Mouse (Mus musculus) inflammation-experienced regulatory T-cells, adult 6 months (primary cell): ENCODE measurements around the gene Spdye4c. TPM values are rescaled to one million over a fixed set of nuclear protein-coding genes. Genes with fewer than 3 reads are reported as not detected.

Experiments
- ATAC-seq: one replicate; pipeline ENCODE4 v1.8.0; 2017
- polyA plus RNA-seq, 3 experiments: library from polyadenylated mRNA; unstranded; fragments of 100-300 nt; shearing (Covaris generic); gene quantifications; one replicate each; pipeline ENCODE4 v1.2.1; 2017

The Spdye4c gene
- polyA plus RNA-seq, 3 experiments from 2014 or later, result not detected

DNA sequence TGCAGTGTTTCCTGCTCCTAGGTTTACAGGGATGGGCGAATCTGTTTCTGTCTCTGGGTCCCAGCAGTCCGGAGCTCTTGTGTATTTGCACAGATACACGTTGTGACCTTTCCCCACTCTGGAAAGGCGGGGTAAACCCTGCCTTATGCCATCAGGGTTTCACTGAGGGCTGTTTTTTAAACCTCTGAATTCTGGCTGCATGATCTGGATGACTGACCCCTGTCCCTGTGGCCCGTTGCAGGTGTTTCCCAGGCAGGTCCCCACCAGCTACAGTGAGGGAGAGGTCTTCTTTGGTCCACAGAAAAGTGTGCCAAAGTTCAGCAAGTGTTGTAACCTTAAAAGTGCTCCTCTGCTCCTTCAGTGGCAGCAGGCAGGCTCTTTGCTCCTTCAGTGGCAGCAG lies 18.3 kb downstream of the Spdye4c start:
- no peak for ATAC-seq

DNA sequence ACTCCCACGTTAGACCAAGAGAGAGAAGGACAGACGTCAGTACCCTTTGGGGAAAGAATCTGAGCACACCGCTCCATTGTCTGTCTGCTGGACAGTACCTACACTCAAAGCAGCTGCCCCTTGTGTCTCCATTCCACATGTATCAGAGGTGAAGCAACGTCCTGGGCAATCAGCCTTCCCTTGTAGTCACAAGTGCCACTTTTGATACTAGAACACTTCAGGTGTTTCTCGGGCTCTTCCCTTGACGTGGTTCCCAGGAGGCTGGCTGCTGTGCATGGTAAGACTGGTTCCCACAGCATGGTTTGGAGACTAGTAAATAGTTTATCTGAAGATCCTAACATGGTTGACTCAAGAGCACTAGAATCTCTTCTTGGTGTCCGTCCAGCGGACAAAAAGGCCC lies 20.2 kb downstream of the Spdye4c start:
- no peak for ATAC-seq

DNA sequence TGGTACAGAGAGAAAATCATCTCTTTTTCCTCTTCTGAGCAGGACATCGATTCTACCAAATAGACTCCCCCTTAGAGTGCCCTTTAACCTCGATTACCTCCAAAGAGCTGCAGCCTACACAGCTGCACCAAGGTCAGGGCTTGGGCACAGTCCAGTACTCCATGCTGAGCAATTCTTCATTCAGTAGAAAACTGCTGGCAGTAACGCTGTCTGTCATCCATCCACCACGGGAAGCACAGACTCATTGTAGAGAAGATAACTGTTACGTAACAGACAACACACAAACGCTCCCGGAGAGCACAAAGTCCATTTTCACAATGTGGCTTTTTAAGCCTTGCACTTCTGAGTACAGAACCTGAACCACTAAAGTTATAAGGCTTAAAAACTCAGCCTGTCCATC lies 21.3 kb downstream of the Spdye4c start:
- no peak for ATAC-seq

DNA sequence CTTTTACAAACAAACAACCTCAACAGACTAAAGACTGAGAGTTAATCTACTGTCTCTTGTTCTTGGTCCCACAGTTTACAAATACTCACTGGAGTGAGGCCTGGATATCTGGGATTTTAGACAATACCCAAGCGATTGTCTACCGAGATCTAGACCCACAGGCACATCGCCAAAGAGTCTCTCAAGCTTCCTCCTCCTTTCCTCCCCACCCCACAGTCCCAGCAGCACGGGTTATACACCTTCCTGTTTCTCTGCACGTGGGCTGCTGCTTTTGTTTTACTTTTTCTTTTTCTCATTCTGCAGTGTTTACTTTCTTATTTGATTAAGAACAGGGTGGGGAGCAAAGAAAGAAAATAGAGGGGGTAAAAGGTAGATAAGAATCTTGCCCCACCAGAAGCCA lies 22.4 kb downstream of the Spdye4c start:
- ATAC-seq, result no peak

DNA sequence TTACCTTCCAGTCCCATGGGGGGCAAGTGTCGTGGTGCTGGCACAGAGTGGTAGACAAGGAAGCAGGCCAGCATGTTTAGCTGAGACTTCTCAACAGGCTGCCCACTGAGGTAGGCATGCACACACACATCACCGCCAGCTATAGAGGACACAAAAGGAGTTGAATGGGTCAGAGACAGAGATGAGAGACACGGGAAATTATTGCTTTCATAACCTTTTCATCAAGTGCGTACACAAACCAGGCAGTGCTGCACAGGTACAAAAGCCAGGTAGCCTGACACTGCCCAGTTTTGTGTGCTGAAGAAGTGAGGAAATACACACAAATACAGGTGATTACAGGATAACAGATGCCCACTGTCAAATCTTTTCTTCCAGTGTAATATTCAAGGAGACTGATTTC lies 24.4 kb downstream of the Spdye4c start:
- ATAC-seq, result no peak

DNA sequence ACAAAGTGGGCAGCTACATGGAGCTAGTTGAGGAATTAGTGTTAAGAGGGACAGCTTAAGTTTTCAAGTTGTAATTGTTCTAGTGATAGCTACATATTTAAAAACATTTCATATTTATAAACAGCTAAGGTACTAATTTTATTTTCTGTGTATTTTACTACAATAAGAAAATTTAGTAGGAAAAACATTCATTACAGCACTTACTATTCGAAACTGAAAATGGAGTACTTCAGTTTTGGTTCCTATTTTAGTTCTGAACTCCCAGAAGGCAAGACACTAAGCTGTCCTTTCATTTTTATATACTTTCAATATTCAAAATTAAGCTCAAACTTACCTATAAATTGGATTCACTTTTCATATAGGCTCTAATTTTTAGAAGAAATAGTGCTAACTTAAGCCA lies 29.6 kb downstream of the Spdye4c start:
- ATAC-seq, result no peak

Other genes with a start within 250 kb of the Spdye4c start
- 10 to 100 TPM; 39.0 to 45.3 (median 44.4) TPM for gene Anapc1, start 96.2 kb downstream of the Spdye4c start, polyA plus RNA-seq
- under 1 TPM in 2 of 3 experiments, not detected in 1; 0.08 to 0.40 TPM for gene Mertk, start 107.7 kb downstream of the Spdye4c start, polyA plus RNA-seq
- gene Tmem87b, start 226.9 kb downstream of the Spdye4c start, polyA plus RNA-seq, result 10 to 100 TPM; 11.3 to 18.5 (median 16.0) TPM